Mouse (Mus musculus): ENCODE measurements around the gene Zmiz1. TPM values are rescaled to one million over a fixed set of nuclear protein-coding genes. Genes with fewer than 3 reads are reported as not detected.

Zmiz1 gene
- polyA plus RNA-seq, 1 experiment = 27.3 TPM

DNA sequence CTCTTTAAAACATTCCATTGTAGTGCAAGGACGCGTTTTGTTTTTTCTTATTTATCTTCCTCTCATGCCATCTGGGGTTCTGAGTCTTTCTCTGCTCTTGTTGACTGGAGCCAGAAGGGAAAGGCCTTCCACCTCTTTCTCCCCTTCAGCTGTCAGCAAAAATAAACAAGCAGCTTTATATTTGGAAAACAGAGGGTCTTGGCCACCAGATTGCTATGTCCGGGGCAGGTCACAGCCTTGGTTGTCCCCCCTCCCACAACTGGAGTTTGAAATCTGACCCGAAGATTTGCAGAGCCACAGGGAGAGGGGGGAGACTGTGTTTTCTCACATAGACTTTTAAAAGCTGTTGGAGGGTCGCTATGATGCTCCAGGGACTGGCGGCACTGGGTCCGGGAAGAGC, 96.9 kb downstream of the Zmiz1 start:
- Histone ChIP-seq H3K4me3 (ENCODE audit: insufficient read depth, poor library complexity, severe bottlenecking) (no peak overlapping the region), H3ac (ENCODE audit: control insufficient read depth, insufficient read length, low read depth) (no peak overlapping the region), H3K79me3 (ENCODE audit: low read depth) (no peaks in the 10 kb centered on the region), H3K36me3 (ENCODE audit: control insufficient read depth, insufficient read depth) (peaks cover 20% of the 10 kb centered on the region), H3K27me3 (ENCODE audit: control insufficient read depth, insufficient read depth, insufficient read length) (no peaks in the 10 kb centered on the region), H3K79me2 (ENCODE audit: control insufficient read depth, insufficient read depth) (peaks cover 33% of the 10 kb centered on the region)
- no peak for TF ChIP-seq FOSL1 (IDR thresholded peaks at IDR 0.05; ENCODE audit: insufficient read depth, low read length, poor library complexity, severe bottlenecking)

DNA sequence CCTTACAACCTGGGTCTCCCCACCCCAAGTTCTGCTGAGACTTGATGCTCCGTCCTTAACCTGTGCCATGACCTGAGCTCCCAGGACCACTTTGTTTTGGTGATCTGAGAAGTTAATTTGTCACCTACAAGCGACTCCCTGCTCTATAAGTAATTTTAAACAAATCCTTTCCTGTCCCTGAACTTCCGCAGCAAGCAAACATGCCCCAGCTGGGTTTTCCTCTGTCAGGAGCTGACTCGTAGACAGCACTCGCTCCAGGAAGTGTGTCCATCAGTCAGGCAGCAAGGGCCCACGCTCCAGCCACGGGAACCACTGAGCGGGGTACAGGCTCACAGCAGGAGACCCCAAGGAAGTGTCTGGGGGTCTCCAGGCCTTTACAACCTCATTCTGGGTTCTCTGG, 98.0 kb downstream of the Zmiz1 start:
- H3K27me3 ChIP-seq (ENCODE audit: control insufficient read depth, insufficient read depth, insufficient read length) = no peaks in the 10 kb centered on the region
- TF ChIP-seq CTCF (IDR thresholded peaks at IDR 0.05; ENCODE audit: control insufficient read depth, insufficient read depth, insufficient read length) (no peak), MYOG (IDR thresholded peaks at IDR 0.05; ENCODE audit: control insufficient read depth, extremely low read depth, insufficient read length) (no peak), CEBPB (IDR thresholded peaks at IDR 0.05; ENCODE audit: low read depth) (no peak), USF1 (IDR thresholded peaks at IDR 0.05; ENCODE audit: low read depth) (no peak), MYOD1 (IDR thresholded peaks at IDR 0.05; ENCODE audit: control insufficient read depth, insufficient read length, low read depth) (no peak), FOSL1 (IDR thresholded peaks at IDR 0.05; ENCODE audit: insufficient read depth, low read length, poor library complexity, severe bottlenecking) (no peak)
- no peak overlapping the region for H3K4me3 ChIP-seq (ENCODE audit: insufficient read depth, poor library complexity, severe bottlenecking)
- peaks cover 26% of the 10 kb centered on the region for H3K79me2 ChIP-seq (ENCODE audit: control insufficient read depth, insufficient read depth)
- peaks cover 2% of the 10 kb centered on the region for H3K79me3 ChIP-seq (ENCODE audit: low read depth)
- H3K36me3 ChIP-seq (ENCODE audit: control insufficient read depth, insufficient read depth) = peaks cover 20% of the 10 kb centered on the region
- H3ac ChIP-seq (ENCODE audit: control insufficient read depth, insufficient read length, low read depth) = no peak overlapping the region

DNA sequence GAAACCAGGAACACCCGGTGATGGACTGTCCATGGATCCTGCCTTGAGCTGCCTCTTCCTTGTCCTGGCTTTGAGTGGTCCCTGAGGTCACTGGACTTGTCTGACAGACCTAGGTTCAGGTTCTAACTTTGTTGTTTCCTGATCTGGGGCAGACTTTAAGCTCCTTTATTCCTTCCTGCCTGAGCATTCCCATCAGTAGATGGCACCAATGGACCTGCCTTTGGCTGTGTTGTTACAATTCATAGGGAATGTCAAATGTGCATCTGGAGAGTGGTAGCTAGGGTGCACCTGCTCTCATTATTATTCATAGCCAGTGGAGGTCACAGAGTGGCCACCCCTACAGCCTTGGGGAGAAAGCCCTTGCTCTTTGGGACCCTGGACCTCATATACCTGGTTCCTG, 99.5 kb downstream of the Zmiz1 start:
- peaks cover 2% of the 10 kb centered on the region for H3K79me3 ChIP-seq (ENCODE audit: low read depth)
- TF ChIP-seq MYOD1 (IDR thresholded peaks at IDR 0.05; ENCODE audit: control insufficient read depth, insufficient read length, low read depth) (no peak), CTCF (IDR thresholded peaks at IDR 0.05; ENCODE audit: control insufficient read depth, insufficient read depth, insufficient read length) (no peak), USF1 (IDR thresholded peaks at IDR 0.05; ENCODE audit: low read depth) (no peak), MYOG (IDR thresholded peaks at IDR 0.05; ENCODE audit: control insufficient read depth, extremely low read depth, insufficient read length) (no peak), MAX (IDR thresholded peaks at IDR 0.05) (no peak), CEBPB (IDR thresholded peaks at IDR 0.05; ENCODE audit: low read depth) (no peak), FOSL1 (IDR thresholded peaks at IDR 0.05; ENCODE audit: insufficient read depth, low read length, poor library complexity, severe bottlenecking) (no peak)
- H3K4me3 ChIP-seq (ENCODE audit: insufficient read depth, poor library complexity, severe bottlenecking) = no peak overlapping the region
- H3K79me2 ChIP-seq (ENCODE audit: control insufficient read depth, insufficient read depth) = peaks cover 20% of the 10 kb centered on the region
- peaks cover 23% of the 10 kb centered on the region for H3K36me3 ChIP-seq (ENCODE audit: control insufficient read depth, insufficient read depth)
- no peaks in the 10 kb centered on the region for H3K27me3 ChIP-seq (ENCODE audit: control insufficient read depth, insufficient read depth, insufficient read length)
- H3ac ChIP-seq (ENCODE audit: control insufficient read depth, insufficient read length, low read depth) = no peak overlapping the region

DNA sequence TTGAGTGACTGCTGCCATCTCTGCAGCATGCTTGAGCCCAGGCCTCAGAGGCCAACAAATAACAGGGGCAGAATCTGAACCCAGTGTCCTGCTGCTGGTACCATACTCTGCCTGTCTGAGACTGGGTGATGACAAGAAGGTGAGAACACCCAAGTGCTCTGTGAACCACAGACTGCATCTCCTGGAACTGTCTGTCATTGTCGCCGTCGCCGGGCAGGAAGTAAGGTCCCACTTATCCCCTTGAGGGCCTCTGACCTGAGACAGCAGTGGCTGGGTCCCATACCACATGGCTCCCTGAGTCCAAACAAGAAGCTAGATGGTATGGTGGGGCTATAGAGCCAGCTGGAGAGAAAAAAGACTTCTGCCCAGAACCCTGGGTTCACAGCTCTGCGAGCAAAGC, 100.9 kb downstream of the Zmiz1 start:
- Histone ChIP-seq H3K4me3 (ENCODE audit: insufficient read depth, poor library complexity, severe bottlenecking) (no peak overlapping the region), H3ac (ENCODE audit: control insufficient read depth, insufficient read length, low read depth) (no peak overlapping the region), H3K79me2 (ENCODE audit: control insufficient read depth, insufficient read depth) (peaks cover 26% of the 10 kb centered on the region), H3K36me3 (ENCODE audit: control insufficient read depth, insufficient read depth) (peaks cover 28% of the 10 kb centered on the region), H3K79me3 (ENCODE audit: low read depth) (peaks cover 2% of the 10 kb centered on the region), H3K27me3 (ENCODE audit: control insufficient read depth, insufficient read depth, insufficient read length) (no peaks in the 10 kb centered on the region)
- TF ChIP-seq USF1 (IDR thresholded peaks at IDR 0.05; ENCODE audit: low read depth) (no peak), CTCF (IDR thresholded peaks at IDR 0.05; ENCODE audit: control insufficient read depth, insufficient read depth, insufficient read length) (no peak), MYOG (IDR thresholded peaks at IDR 0.05; ENCODE audit: control insufficient read depth, extremely low read depth, insufficient read length) (no peak), FOSL1 (IDR thresholded peaks at IDR 0.05; ENCODE audit: insufficient read depth, low read length, poor library complexity, severe bottlenecking) (no peak), MAX (IDR thresholded peaks at IDR 0.05) (no peak), CEBPB (IDR thresholded peaks at IDR 0.05; ENCODE audit: low read depth) (no peak), MYOD1 (IDR thresholded peaks at IDR 0.05; ENCODE audit: control insufficient read depth, insufficient read length, low read depth) (no peak)

DNA sequence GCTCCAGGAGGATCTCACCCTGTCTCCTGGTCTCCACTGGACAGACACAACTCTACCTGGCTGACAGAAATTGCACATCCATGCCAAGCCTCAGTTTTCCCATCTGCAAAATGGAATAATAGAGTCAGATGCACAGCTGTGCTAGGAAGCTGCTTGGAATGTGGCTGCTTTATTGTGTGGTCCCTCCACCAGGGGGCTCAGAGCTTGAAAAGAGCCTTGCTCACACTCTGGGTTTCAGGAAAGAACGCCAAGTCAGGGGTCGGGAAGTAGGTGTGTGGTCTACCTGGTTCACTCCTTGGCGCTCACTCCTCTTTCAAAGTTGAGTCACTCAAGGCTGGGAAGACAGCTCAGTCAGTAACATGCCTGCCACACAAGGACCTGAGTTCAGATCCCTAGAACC, 101.9 kb downstream of the Zmiz1 start:
- TF ChIP-seq CEBPB (IDR thresholded peaks at IDR 0.05; ENCODE audit: low read depth) (no peak), FOSL1 (IDR thresholded peaks at IDR 0.05; ENCODE audit: insufficient read depth, low read length, poor library complexity, severe bottlenecking) (no peak), USF1 (IDR thresholded peaks at IDR 0.05; ENCODE audit: low read depth) (no peak), MAX (IDR thresholded peaks at IDR 0.05) (no peak), CTCF (IDR thresholded peaks at IDR 0.05; ENCODE audit: control insufficient read depth, insufficient read depth, insufficient read length) (no peak), MYOG (IDR thresholded peaks at IDR 0.05; ENCODE audit: control insufficient read depth, extremely low read depth, insufficient read length) (no peak), MYOD1 (IDR thresholded peaks at IDR 0.05; ENCODE audit: control insufficient read depth, insufficient read length, low read depth) (no peak)
- Histone ChIP-seq H3K79me3 (ENCODE audit: low read depth) (peaks cover 2% of the 10 kb centered on the region), H3K36me3 (ENCODE audit: control insufficient read depth, insufficient read depth) (peaks cover 28% of the 10 kb centered on the region), H3K4me3 (ENCODE audit: insufficient read depth, poor library complexity, severe bottlenecking) (no peak overlapping the region), H3K79me2 (ENCODE audit: control insufficient read depth, insufficient read depth) (peaks cover 29% of the 10 kb centered on the region), H3ac (ENCODE audit: control insufficient read depth, insufficient read length, low read depth) (no peak overlapping the region), H3K27me3 (ENCODE audit: control insufficient read depth, insufficient read depth, insufficient read length) (no peaks in the 10 kb centered on the region)

DNA sequence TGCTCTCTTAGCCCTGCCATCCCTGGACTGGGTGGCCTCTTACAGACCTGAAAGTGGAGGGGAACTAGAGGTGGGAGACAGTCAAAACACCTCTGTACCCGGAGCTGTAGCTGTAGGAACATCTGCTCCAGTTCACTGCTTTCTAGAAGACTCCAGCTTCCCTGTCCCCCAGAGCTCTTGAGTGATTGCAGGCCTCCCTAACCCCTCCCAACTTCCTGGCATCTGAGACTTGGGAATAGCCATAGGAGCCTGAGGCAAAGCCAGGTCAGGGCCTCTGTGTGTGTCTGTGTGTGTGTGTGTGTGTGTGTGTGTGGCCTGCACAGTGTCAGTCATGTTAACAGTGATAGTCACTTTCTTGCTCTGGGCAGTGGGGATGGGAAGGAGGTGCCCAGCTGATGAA, 102.7 kb downstream of the Zmiz1 start:
- Histone ChIP-seq H3K79me3 (ENCODE audit: low read depth) (peaks cover 6% of the 10 kb centered on the region), H3K36me3 (ENCODE audit: control insufficient read depth, insufficient read depth) (peaks cover 32% of the 10 kb centered on the region), H3K27me3 (ENCODE audit: control insufficient read depth, insufficient read depth, insufficient read length) (no peaks in the 10 kb centered on the region), H3K4me3 (ENCODE audit: insufficient read depth, poor library complexity, severe bottlenecking) (no peak overlapping the region), H3ac (ENCODE audit: control insufficient read depth, insufficient read length, low read depth) (no peak overlapping the region), H3K79me2 (ENCODE audit: control insufficient read depth, insufficient read depth) (peaks cover 36% of the 10 kb centered on the region)
- TF ChIP-seq MYOG (IDR thresholded peaks at IDR 0.05; ENCODE audit: control insufficient read depth, extremely low read depth, insufficient read length) (no peak), MYOD1 (IDR thresholded peaks at IDR 0.05; ENCODE audit: control insufficient read depth, insufficient read length, low read depth) (no peak), CEBPB (IDR thresholded peaks at IDR 0.05; ENCODE audit: low read depth) (no peak), FOSL1 (IDR thresholded peaks at IDR 0.05; ENCODE audit: insufficient read depth, low read length, poor library complexity, severe bottlenecking) (no peak), MAX (IDR thresholded peaks at IDR 0.05) (no peak), USF1 (IDR thresholded peaks at IDR 0.05; ENCODE audit: low read depth) (no peak), CTCF (IDR thresholded peaks at IDR 0.05; ENCODE audit: control insufficient read depth, insufficient read depth, insufficient read length) (no peak)

All from C2C12 (cell line).